Mouse (Mus musculus) C2C12 (cell line): Measurements from ENCODE around the gene Rtl9. TPM values are rescaled to one million over a fixed set of nuclear protein-coding genes. Genes with fewer than 3 reads are reported as not detected.

ENCODE experiments used
- H3K27me3 ChIP-seq: one replicate; pipeline ENCODE4 v1.6.1; 2011; ENCODE audit not compliant: control insufficient read depth, insufficient read depth, insufficient read length
- H3K36me3 ChIP-seq: one replicate; pipeline ENCODE4 v1.6.1; 2011; ENCODE audit not compliant: control insufficient read depth, insufficient read depth
- H3K4me3 ChIP-seq: one replicate; pipeline ENCODE4 v1.5.1; 2011; ENCODE audit warnings: mild to moderate bottlenecking, control low read depth; ENCODE audit not compliant: poor library complexity, insufficient read depth, severe bottlenecking
- H3K79me2 ChIP-seq: one replicate; pipeline ENCODE4 v1.6.1; 2011; ENCODE audit not compliant: control insufficient read depth, insufficient read depth
- H3K79me3 ChIP-seq: one replicate; pipeline ENCODE4 v1.6.1; 2011; ENCODE audit warnings: low read depth, control low read depth
- H3ac ChIP-seq: one replicate; pipeline ENCODE3; 2011; ENCODE audit warnings: low read depth; ENCODE audit not compliant: control insufficient read depth, insufficient read length
- CEBPB ChIP-seq: IDR thresholded peaks from one replicate; pipeline ENCODE4 v1.6.1; 2011; ENCODE audit warnings: low read depth, mild to moderate bottlenecking, control low read depth, moderate library complexity
- CTCF ChIP-seq: IDR thresholded peaks from one replicate; pipeline ENCODE4 v1.5.1; 2011; ENCODE audit not compliant: control insufficient read depth, insufficient read depth, insufficient read length
- FOSL1 ChIP-seq: IDR thresholded peaks from one replicate; pipeline ENCODE4 v1.8.0; 2011; ENCODE audit warnings: mild to moderate bottlenecking, low read length; ENCODE audit not compliant: poor library complexity, insufficient read depth, severe bottlenecking
- MAX ChIP-seq: IDR thresholded peaks from one replicate; pipeline ENCODE4 v1.6.1; 2011; ENCODE audit warnings: mild to moderate bottlenecking, control low read depth
- MYOD1 ChIP-seq: IDR thresholded peaks from one replicate; pipeline ENCODE4 v1.6.1; 2011; ENCODE audit warnings: low read depth; ENCODE audit not compliant: control insufficient read depth, insufficient read length
- MYOG ChIP-seq: IDR thresholded peaks from one replicate; pipeline ENCODE4 v1.6.1; 2011; ENCODE audit not compliant: control insufficient read depth, insufficient read length; ENCODE audit errors: extremely low read depth
- USF1 ChIP-seq: IDR thresholded peaks from one replicate; pipeline ENCODE4 v1.6.1; 2011; ENCODE audit warnings: low read depth, mild to moderate bottlenecking, control low read depth, moderate library complexity
- polyA plus RNA-seq: library from polyadenylated mRNA; unstranded; fragments of >200 nt; fragmentation: generic; extraction: Trizol; gene quantifications from one replicate; pipeline ENCODE4 v1.2.1, GENCODE M21; 2012; ENCODE audit warnings: missing spikeins

Gene Rtl9
- polyA plus RNA-seq, 1 experiment, result 0.01 TPM

DNA sequence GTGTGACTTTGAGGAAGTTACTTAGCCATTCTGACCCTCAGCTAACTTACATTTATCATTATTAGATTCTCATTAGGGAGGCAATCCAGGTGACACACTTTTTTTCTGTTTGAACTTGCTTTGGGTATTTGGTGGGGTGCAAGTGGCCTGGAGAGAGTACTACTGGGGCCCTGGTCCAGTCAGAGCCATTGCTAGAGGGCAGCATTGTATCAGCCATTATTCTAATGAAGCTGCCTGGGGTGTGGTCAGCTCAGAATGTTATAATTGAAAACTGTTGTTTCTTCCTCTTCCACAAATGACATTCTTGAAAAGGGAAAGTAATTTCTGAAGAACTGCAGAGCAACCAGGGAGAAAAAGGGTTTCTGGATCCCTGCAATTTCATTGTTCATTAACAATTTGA lies 13.2 kb downstream of the Rtl9 start:
- Histone ChIP-seq H3K79me2 (no peaks in the 10 kb centered on the region), H3K27me3 (no peaks in the 10 kb centered on the region), H3K79me3 (no peaks in the 10 kb centered on the region), H3K36me3 (no peaks in the 10 kb centered on the region), H3K4me3 (no peak overlapping the region), H3ac (no peak overlapping the region)
- TF ChIP-seq CEBPB, result no peak
- TF ChIP-seq CTCF, result no peak
- no peak for TF ChIP-seq MYOG
- TF ChIP-seq USF1, result no peak
- no peak for TF ChIP-seq MAX
- TF ChIP-seq FOSL1, result no peak
- no peak for TF ChIP-seq MYOD1

Other genes starting within 250 kb of the Rtl9 start
- 7.5 TPM for gene Ammecr1, start 132.9 kb upstream of the Rtl9 start, polyA plus RNA-seq